Comparison of ENCODE assay signal across 8 mouse cellular contexts in genomic region chr2:132575256-132575655, GRCm38 (mm10). TPM values are rescaled to one million over a fixed set of nuclear protein-coding genes. Genes with fewer than 3 reads are reported as not detected.
DNase-seq lines count a peak whose midpoint lies in the region; ATAC-seq and TF ChIP-seq lines count a peak whose summit lies in the region.

No protein-coding gene starts in this region.

- H3K4me3 ChIP-seq in heart, embryonic 14.5 days (ENCODE audit: control insufficient read depth in 1 of 2, insufficient read depth in 1 of 2, low read depth in 1 of 2, low read length in 2 of 2), result no peak overlapping the region
- H3K4me3 ChIP-seq in testis, adult 2 months (ENCODE audit: control insufficient read depth, low read depth, low read length), result no peak overlapping the region
- H3K4me3 ChIP-seq in liver, embryonic 13.5 days (replicated peaks), result peak overlapping the region; percentile 91

- no peak overlapping the region for H3K9ac ChIP-seq in heart, embryonic 14.5 days (ENCODE audit: low read length)
- H3K9ac ChIP-seq in liver, embryonic 13.5 days, result peak overlapping the region; percentile 99

- TF ChIP-seq CTCF in testis, adult 2 months (IDR thresholded peaks at IDR 0.05; ENCODE audit: control insufficient read depth, insufficient read depth, insufficient replicate concordance, low read depth, low read length), result no peak

- H3K36me3 ChIP-seq in heart, embryonic 14.5 days (ENCODE audit: control insufficient read depth, insufficient read depth, low read length), result peaks cover 16% of the 10 kb centered on the region
- H3K36me3 ChIP-seq in testis, adult 2 months (ENCODE audit: control insufficient read depth, insufficient read depth, low read length), result peaks cover 2% of the 10 kb centered on the region; the same call in 1 of the 2 replicates
- H3K36me3 ChIP-seq in liver, embryonic 13.5 days, result peaks cover 20% of the 10 kb centered on the region

- no peak for DNase-seq in heart, postnatal 10 days
- no peak for DNase-seq in testis, postnatal 14 days (ENCODE audit: low spot score)
- no peak for DNase-seq in liver, embryonic 13.5 days
- DNase-seq in natural killer cell, adult 2 months (ENCODE audit: low spot score in 2 of 2), result no peak
- no peak for DNase-seq in retina, embryonic 14.5 days (ENCODE audit: low spot score)
- no peak for DNase-seq in thymus, postnatal 36 days

- peaks cover 5 to 25% of the 10 kb centered on the region in 2 experiments for H3K4me1 ChIP-seq in heart, embryonic 14.5 days (ENCODE audit: control insufficient read depth in 2 of 2, insufficient read depth in 2 of 2, low read length in 2 of 2)
- H3K4me1 ChIP-seq in testis, adult 2 months (ENCODE audit: control insufficient read depth, insufficient read depth, low read length), result peaks cover 2% of the 10 kb centered on the region
- peaks cover 55% of the 10 kb centered on the region for H3K4me1 ChIP-seq in liver, embryonic 13.5 days (replicated peaks)

- H3K9me3 ChIP-seq in heart, embryonic 14.5 days (ENCODE audit: control insufficient read depth, low read length), result no peaks in the 10 kb centered on the region
- H3K9me3 ChIP-seq in liver, embryonic 13.5 days (replicated peaks), result no peaks in the 10 kb centered on the region

- WGBS in heart, embryonic 14.5 days, result 59% methylated on average over 3 of the region's 3 CpGs
- 57% methylated on average over 3 of the region's 3 CpGs for WGBS in liver, embryonic 13.5 days (ENCODE audit: insufficient replicate concordance)

- TF ChIP-seq POLR2A in testis, adult 2 months (IDR thresholded peaks at IDR 0.05; ENCODE audit: control insufficient read depth, low read depth, low read length), result no peak

- peak overlapping the region; percentile 90 for H3K4me2 ChIP-seq in heart, embryonic 14.5 days (ENCODE audit: low read length)
- peak overlapping the region; percentile 78 for H3K4me2 ChIP-seq in liver, embryonic 13.5 days

- intact Hi-C loops in heart, postnatal 10 days (cut with DNase I), result loop anchor here (1.0 kb wide), 1 partner anchor 114 kb away; no protein-coding TSS in a partner anchor

- no peaks in the 10 kb centered on the region for H3K27me3 ChIP-seq in heart, embryonic 14.5 days (ENCODE audit: control insufficient read depth, insufficient read depth, low read length)
- H3K27me3 ChIP-seq in testis, adult 2 months (ENCODE audit: control insufficient read depth, insufficient read depth, low read length), result no peaks in the 10 kb centered on the region
- no peaks in the 10 kb centered on the region for H3K27me3 ChIP-seq in liver, embryonic 13.5 days

- ATAC-seq in heart, embryonic 14.5 days (ENCODE audit: insufficient number of reproducible peaks, insufficient read depth, low FRiP score, low read depth), result no peak
- ATAC-seq in liver, embryonic 13.5 days (ENCODE audit: low read depth), result no peak

- no peak overlapping the region for H3K27ac ChIP-seq in heart, embryonic 14.5 days (replicated peaks in 1 of 2; ENCODE audit: control insufficient read depth in 1 of 2, insufficient read depth in 1 of 2, low read depth in 2 of 2, low read length in 2 of 2)
- peak overlapping the region; percentile 49; the same call in 1 of the 2 replicates for H3K27ac ChIP-seq in testis, adult 2 months (ENCODE audit: control insufficient read depth, insufficient read depth, low read depth, low read length)
- peak overlapping the region; percentile 99 for H3K27ac ChIP-seq in liver, embryonic 13.5 days

RNA-seq across cellular contexts. Expression of gene Gpcpd1, which starts 12.3 kb away (rescaled TPM):
- 34.1 and 37.4 TPM in 2 replicates for polyA plus RNA-seq in heart, embryonic 14.5 days (2014; fragmentation: Nextera tagmentation; extraction: Ambion mirVana)
- 100 to 1,000 TPM; 118 to 190 TPM for total RNA-seq in heart, postnatal 10 days (2021)
- polyA plus RNA-seq in testis, adult 2 months (2012; rRNA removed), result 12.8 and 18.4 TPM in 2 replicates
- 64.5 and 67.6 TPM in 2 replicates for polyA plus RNA-seq in liver, embryonic 13.5 days (2015; fragmentation: Nextera tagmentation; extraction: Ambion mirVana)

Comparison
In these comparisons a context has a peak if more than half of its experiments do, and no peak if none do; other contexts are left out.
1. H3K27ac ChIP-seq: peak in testis, adult 2 months (single experiment) and liver, embryonic 13.5 days (single experiment); none in heart, embryonic 14.5 days (0 of 2).